In the genomic region with DNA sequence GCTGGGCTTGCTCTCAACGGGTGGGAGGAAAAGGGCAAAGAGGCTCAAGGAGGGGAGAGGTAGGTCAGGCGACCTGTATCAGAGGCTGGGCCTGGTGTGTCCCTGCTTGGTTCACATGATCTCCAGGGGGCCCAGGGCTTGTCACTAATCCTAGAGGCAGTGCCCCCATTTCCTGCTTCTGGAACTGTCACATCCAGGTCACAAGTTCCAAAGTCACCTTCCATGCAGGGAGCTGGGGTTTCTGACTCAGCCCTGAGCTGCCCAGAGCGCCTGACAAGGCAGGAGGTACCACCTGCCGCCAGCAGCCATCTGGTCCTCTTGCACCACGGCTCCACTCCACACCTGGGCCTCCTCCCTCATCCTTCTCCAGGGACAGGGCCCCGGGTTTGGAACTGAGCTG, we compare ENCODE assay signal across 9 mouse cellular contexts.
DNase-seq lines count a peak whose midpoint lies in the region; ATAC-seq and TF ChIP-seq lines count a peak whose summit lies in the region.
"Had no signal": no experiment of that assay in that cellular context is flagged by ENCODE, and none has a peak within 500 bp of the region (broad histone marks: within the 10 kb centered on the region; RNA-seq: fewer than 3 reads in every experiment).

No protein-coding gene starts in this region.

- no peaks in the 10 kb centered on the region for H3K36me3 ChIP-seq in heart, embryonic 10.5 days
- no peaks in the 10 kb centered on the region for H3K36me3 ChIP-seq in heart, adult 2 months (ENCODE audit: control insufficient read depth, insufficient read depth, low read length)
- no peaks in the 10 kb centered on the region for H3K36me3 ChIP-seq in midbrain, embryonic 12.5 days
- no peaks in the 10 kb centered on the region for H3K36me3 ChIP-seq in midbrain, embryonic 11.5 days (ENCODE audit: control insufficient read depth, insufficient read depth, low read length)
- no peaks in the 10 kb centered on the region for H3K36me3 ChIP-seq in hindbrain, embryonic 13.5 days
- no peaks in the 10 kb centered on the region for H3K36me3 ChIP-seq in stomach, embryonic 16.5 days (ENCODE audit: control insufficient read depth, insufficient read depth, low read length)
- H3K36me3 ChIP-seq: embryonic facial prominence, embryonic 12.5 days had no signal

- intact Hi-C loops in heart, adult 2 months (cut with DNase I), result no loop called here

- no peaks in the 10 kb centered on the region for H3K9me3 ChIP-seq in heart, embryonic 10.5 days
- H3K9me3 ChIP-seq in midbrain, embryonic 12.5 days, result 0 out of 2 replicates have a peak, but pooled peaks cover 2% of the 10 kb centered on the region
- no peaks in the 10 kb centered on the region for H3K9me3 ChIP-seq in midbrain, embryonic 11.5 days (ENCODE audit: control insufficient read depth, low read length)
- H3K9me3 ChIP-seq in hindbrain, embryonic 13.5 days, result no peaks in the 10 kb centered on the region
- H3K9me3 ChIP-seq in stomach, embryonic 16.5 days (replicated peaks; ENCODE audit: control insufficient read depth, low read length), result no peaks in the 10 kb centered on the region
- H3K9me3 ChIP-seq: embryonic facial prominence, embryonic 12.5 days had no signal

- H3K4me1 ChIP-seq in heart, embryonic 10.5 days, result peaks cover 59% of the 10 kb centered on the region
- peaks cover 12% of the 10 kb centered on the region for H3K4me1 ChIP-seq in heart, adult 2 months (ENCODE audit: control insufficient read depth, insufficient read depth, low read length)
- peaks cover 55% of the 10 kb centered on the region for H3K4me1 ChIP-seq in midbrain, embryonic 12.5 days
- H3K4me1 ChIP-seq in midbrain, embryonic 11.5 days (ENCODE audit: control insufficient read depth, insufficient read depth, low read length), result peaks cover 35% of the 10 kb centered on the region
- H3K4me1 ChIP-seq in hindbrain, embryonic 13.5 days (replicated peaks), result peaks cover 76% of the 10 kb centered on the region
- H3K4me1 ChIP-seq in stomach, embryonic 16.5 days (ENCODE audit: control insufficient read depth, insufficient read depth, low read length), result peaks cover 23% of the 10 kb centered on the region

- ATAC-seq in midbrain, embryonic 12.5 days (ENCODE audit: low FRiP score, low read depth), result no peak
- no peak for ATAC-seq in midbrain, embryonic 11.5 days (ENCODE audit: low FRiP score)
- ATAC-seq in hindbrain, embryonic 13.5 days (ENCODE audit: low FRiP score), result no peak
- ATAC-seq in stomach, embryonic 16.5 days (ENCODE audit: insufficient read depth, low FRiP score), result no peak

- no peak overlapping the region for H3K4me3 ChIP-seq in heart, embryonic 10.5 days
- no peak overlapping the region for H3K4me3 ChIP-seq in heart, adult 2 months
- H3K4me3 ChIP-seq in midbrain, embryonic 12.5 days, result no peak overlapping the region
- no peak overlapping the region for H3K4me3 ChIP-seq in midbrain, embryonic 11.5 days (ENCODE audit: low read depth, low read length)
- no peak overlapping the region for H3K4me3 ChIP-seq in hindbrain, embryonic 13.5 days
- H3K4me3 ChIP-seq in stomach, embryonic 16.5 days (replicated peaks; ENCODE audit: low read length), result no peak overlapping the region
- H3K4me3 ChIP-seq: embryonic facial prominence, embryonic 12.5 days had no signal

- TF ChIP-seq POLR2A in heart, adult 2 months (IDR thresholded peaks at IDR 0.05; ENCODE audit: insufficient read depth, low read depth, low read length), result no peak

- H3K27ac ChIP-seq in heart, embryonic 10.5 days, result peak overlapping the region; percentile 89
- no peak overlapping the region for H3K27ac ChIP-seq in heart, adult 2 months
- peak overlapping the region; percentile 66; the same call in 1 of the 2 replicates for H3K27ac ChIP-seq in midbrain, embryonic 12.5 days (replicated peaks)
- no peak overlapping the region for H3K27ac ChIP-seq in midbrain, embryonic 11.5 days (ENCODE audit: low read depth, low read length)
- H3K27ac ChIP-seq in hindbrain, embryonic 13.5 days, result peak overlapping the region; percentile 89
- peak overlapping the region; percentile 84; the same call in 1 of the 2 replicates for H3K27ac ChIP-seq in stomach, embryonic 16.5 days (ENCODE audit: low read length)
- H3K27ac ChIP-seq: embryonic facial prominence, embryonic 12.5 days had no signal

- TF ChIP-seq EP300 in heart, adult 2 months (IDR thresholded peaks at IDR 0.05; ENCODE audit: insufficient read depth, low read depth, low read length), result no peak

- no peak for TF ChIP-seq CTCF in heart, adult 2 months (IDR thresholded peaks at IDR 0.05)

- 36% methylated on average over 6 of the region's 6 CpGs for WGBS in heart, embryonic 10.5 days
- WGBS in heart, adult 2 months, result 59% methylated on average over 6 of the region's 6 CpGs
- 38% methylated on average over 6 of the region's 6 CpGs for WGBS in midbrain, embryonic 12.5 days
- WGBS in midbrain, embryonic 11.5 days, result 53% methylated on average over 6 of the region's 6 CpGs
- WGBS in hindbrain, embryonic 13.5 days, result 28% methylated on average over 6 of the region's 6 CpGs
- 51% methylated on average over 6 of the region's 6 CpGs for WGBS in stomach, embryonic 16.5 days

- no peaks in the 10 kb centered on the region for H3K79me2 ChIP-seq in heart, adult 2 months (replicated peaks; ENCODE audit: control insufficient read depth, insufficient read depth, low read length)

- no peak for DNase-seq in heart, embryonic 10.5 days (ENCODE audit: low spot score)
- no peak for DNase-seq in heart, adult 2 months
- DNase-seq in midbrain, embryonic 11.5 days (ENCODE audit: low spot score, missing footprints), result no peak
- no peak for DNase-seq in gastrocnemius, postnatal 4 days (ENCODE audit: low spot score in 2 of 2)
- no peak for DNase-seq in right cerebral cortex, adult 18-20 months

- H3K27me3 ChIP-seq in heart, embryonic 10.5 days (ENCODE audit: insufficient read depth, poor library complexity, severe bottlenecking), result peaks cover 18% of the 10 kb centered on the region
- no peaks in the 10 kb centered on the region for H3K27me3 ChIP-seq in heart, adult 2 months (ENCODE audit: control insufficient read depth, insufficient read depth, low read length)
- H3K27me3 ChIP-seq in midbrain, embryonic 12.5 days, result peaks cover 14% of the 10 kb centered on the region
- H3K27me3 ChIP-seq in midbrain, embryonic 11.5 days (ENCODE audit: control insufficient read depth, insufficient read depth, low read length), result no peaks in the 10 kb centered on the region
- H3K27me3 ChIP-seq in hindbrain, embryonic 13.5 days, result no peaks in the 10 kb centered on the region
- no peaks in the 10 kb centered on the region for H3K27me3 ChIP-seq in stomach, embryonic 16.5 days (ENCODE audit: control insufficient read depth, insufficient read depth, low read length)
- H3K27me3 ChIP-seq: embryonic facial prominence, embryonic 12.5 days had no signal

- H3K9ac ChIP-seq in heart, adult 2 months (ENCODE audit: low read depth, low read length), result no peak overlapping the region
- H3K9ac ChIP-seq in midbrain, embryonic 12.5 days (replicated peaks), result no peak overlapping the region
- H3K9ac ChIP-seq in midbrain, embryonic 11.5 days (ENCODE audit: low read length), result no peak overlapping the region
- H3K9ac ChIP-seq in hindbrain, embryonic 13.5 days, result 0 out of 2 replicates have a peak overlapping the region, but pooled peaks have one; percentile 46
- H3K9ac ChIP-seq in stomach, embryonic 16.5 days (ENCODE audit: low read length), result peak overlapping the region; percentile 58; the same call in 1 of the 2 replicates
- H3K9ac ChIP-seq: embryonic facial prominence, embryonic 12.5 days had no signal

- no peak overlapping the region for H3K4me2 ChIP-seq in midbrain, embryonic 12.5 days (replicated peaks)
- H3K4me2 ChIP-seq in midbrain, embryonic 11.5 days, result no peak overlapping the region
- H3K4me2 ChIP-seq in hindbrain, embryonic 13.5 days, result no peak overlapping the region
- H3K4me2 ChIP-seq in stomach, embryonic 16.5 days (ENCODE audit: low read depth, low read length), result no peak overlapping the region
- H3K4me2 ChIP-seq: embryonic facial prominence, embryonic 12.5 days had no signal

Comparison
In these comparisons a context has a peak if more than half of its experiments do, and no peak if none do; other contexts are left out.
1. H3K27ac ChIP-seq: peak in heart, embryonic 10.5 days (single experiment), midbrain, embryonic 12.5 days (single experiment), hindbrain, embryonic 13.5 days (single experiment) and stomach, embryonic 16.5 days (single experiment); none in heart, adult 2 months (single experiment) and midbrain, embryonic 11.5 days (single experiment).
2. H3K9ac ChIP-seq: peak in hindbrain, embryonic 13.5 days (single experiment) and stomach, embryonic 16.5 days (single experiment); none in heart, adult 2 months (single experiment), midbrain, embryonic 12.5 days (single experiment) and midbrain, embryonic 11.5 days (single experiment).